Mouse (Mus musculus): Measurements from ENCODE around the gene Sema7a.

Sema7a gene

GRCm38 (mm10) chr9:58011027-58011426 is 71.1 kb downstream of the Sema7a start:
- DNase-seq (ENCODE audit: low spot score) = no peak

GRCm38 (mm10) chr9:58011552-58011951 is 71.6 kb downstream of the Sema7a start:
- DNase-seq (ENCODE audit: low spot score) = no peak
